Comparison of ENCODE assay signal across 31 mouse cellular contexts in genomic region chr5:109562829-109563228, GRCm38 (mm10). TPM values are rescaled to one million over a fixed set of nuclear protein-coding genes. Genes with fewer than 3 reads are reported as not detected.
DNase-seq lines count a peak whose midpoint lies in the region; ATAC-seq and TF ChIP-seq lines count a peak whose summit lies in the region.
"Had no signal": no experiment of that assay in that cellular context is flagged by ENCODE, and none has a peak within 500 bp of the region (broad histone marks: within the 10 kb centered on the region; RNA-seq: fewer than 3 reads in every experiment).

No protein-coding gene starts in this region.

- H3K4me1 ChIP-seq in lung, postnatal 0 days (ENCODE audit: insufficient read depth, low read depth, low read length): no peaks in the 10 kb centered on the region
- no peaks in the 10 kb centered on the region for H3K4me1 ChIP-seq in midbrain, embryonic 13.5 days (replicated peaks)
- H3K4me1 ChIP-seq: embryonic facial prominence, embryonic 10.5 days; embryonic facial prominence, embryonic 15.5 days; forebrain, embryonic 13.5 days; hindbrain, embryonic 13.5 days; neural tube, embryonic 12.5 days had no signal

- no peaks in the 10 kb centered on the region for H3K36me3 ChIP-seq in lung, postnatal 0 days (ENCODE audit: insufficient read depth, low read length)
- no peaks in the 10 kb centered on the region for H3K36me3 ChIP-seq in midbrain, embryonic 13.5 days
- H3K36me3 ChIP-seq: embryonic facial prominence, embryonic 10.5 days; embryonic facial prominence, embryonic 15.5 days; hindbrain, embryonic 13.5 days; midbrain, embryonic 10.5 days; neural tube, embryonic 12.5 days had no signal

- TF ChIP-seq EP300 in lung, postnatal 0 days (IDR thresholded peaks at IDR 0.05): no peak

- WGBS in lung, postnatal 0 days: 56% methylated on average over 2 of the region's 2 CpGs
- WGBS in midbrain, embryonic 13.5 days: 65% methylated on average over 2 of the region's 2 CpGs

- H3K4me2 ChIP-seq in lung, postnatal 0 days (replicated peaks; ENCODE audit: low read depth, low read length): no peak overlapping the region
- H3K4me2 ChIP-seq in midbrain, embryonic 13.5 days (replicated peaks): no peak overlapping the region
- H3K4me2 ChIP-seq: embryonic facial prominence, embryonic 15.5 days; forebrain, embryonic 13.5 days; heart, embryonic 11.5 days; hindbrain, embryonic 13.5 days; lung, embryonic 14.5 days; neural tube, embryonic 12.5 days had no signal

- no peak overlapping the region for H3K4me3 ChIP-seq in lung, postnatal 0 days (ENCODE audit: low read depth, low read length)
- no peak overlapping the region for H3K4me3 ChIP-seq in midbrain, embryonic 13.5 days (replicated peaks)
- H3K4me3 ChIP-seq: embryonic facial prominence, embryonic 10.5 days; embryonic facial prominence, embryonic 15.5 days; forebrain, embryonic 13.5 days; hindbrain, embryonic 13.5 days; midbrain, embryonic 10.5 days; neural tube, embryonic 12.5 days had no signal

- peak; percentile 6 for DNase-seq in cerebellum, adult 11-12 months
- no peak for DNase-seq in lung, postnatal 0 days (ENCODE audit: low spot score)
- DNase-seq in lung, adult 18-20 months: no peak
- peak; percentile 28 for DNase-seq in R1 (ENCODE audit: low read depth, low spot score)
- DNase-seq in adrenal gland, adult 18-20 months (ENCODE audit: low spot score in 2 of 2): no peak
- DNase-seq: adrenal gland, postnatal 25 days; cerebellum, adult 2 months; gastrocnemius, postnatal 25 days; heart, adult 18-20 months; heart, postnatal 4 days; kidney, adult 9 months; kidney, postnatal 14 days; liver; lung, embryonic 14.5 days; right cerebral cortex, adult 18-20 months; spleen, adult 18-20 months; thymus, adult 18-20 months; thymus, postnatal 25 days had no signal

- ATAC-seq in cerebellum, adult (ENCODE audit: insufficient number of reproducible peaks, low FRiP score, low TSS enrichment): no peak
- ATAC-seq in lung, postnatal 0 days: no peak
- no peak for ATAC-seq in midbrain, embryonic 13.5 days
- ATAC-seq: forebrain, embryonic 13.5 days; intestine, embryonic 16.5 days; midbrain, embryonic 16.5 days had no signal

- H3K9me3 ChIP-seq in lung, postnatal 0 days (ENCODE audit: low read length): no peaks in the 10 kb centered on the region
- H3K9me3 ChIP-seq in midbrain, embryonic 13.5 days: 0 out of 2 replicates have a peak, but pooled peaks cover 11% of the 10 kb centered on the region
- H3K9me3 ChIP-seq: embryonic facial prominence, embryonic 15.5 days had no signal

- no peaks in the 10 kb centered on the region for H3K27me3 ChIP-seq in lung, postnatal 0 days (replicated peaks; ENCODE audit: insufficient read depth, low read length)
- no peaks in the 10 kb centered on the region for H3K27me3 ChIP-seq in midbrain, embryonic 13.5 days
- H3K27me3 ChIP-seq: embryonic facial prominence, embryonic 15.5 days; forebrain, embryonic 13.5 days; hindbrain, embryonic 13.5 days; neural tube, embryonic 12.5 days had no signal

- H3K27ac ChIP-seq in lung, postnatal 0 days (ENCODE audit: low read length): no peak overlapping the region
- H3K27ac ChIP-seq in midbrain, embryonic 13.5 days: no peak overlapping the region
- H3K27ac ChIP-seq: embryonic facial prominence, embryonic 10.5 days; embryonic facial prominence, embryonic 15.5 days; forebrain, embryonic 13.5 days; hindbrain, embryonic 13.5 days; liver, embryonic 14.5 days; midbrain, embryonic 10.5 days; neural tube, embryonic 12.5 days; stomach, postnatal 0 days had no signal

- TF ChIP-seq CTCF in lung, postnatal 0 days (IDR thresholded peaks at IDR 0.05): peak; percentile 7; the same call in 1 of the 2 replicates

- no peak overlapping the region for H3K9ac ChIP-seq in lung, postnatal 0 days (replicated peaks; ENCODE audit: low read depth)
- no peak overlapping the region for H3K9ac ChIP-seq in midbrain, embryonic 13.5 days (replicated peaks)
- H3K9ac ChIP-seq: embryonic facial prominence, embryonic 15.5 days; forebrain, embryonic 13.5 days; hindbrain, embryonic 13.5 days; liver, embryonic 14.5 days; lung, embryonic 14.5 days; neural tube, embryonic 12.5 days had no signal

RNA-seq across cellular contexts. Expression of gene Crlf2, which starts 4.0 kb away (rescaled TPM):
- 28.6 and 34.4 TPM in 2 replicates for polyA plus RNA-seq in lung, postnatal 0 days (2015; fragmentation: Nextera tagmentation; extraction: Ambion mirVana)
- total RNA-seq in adrenal gland, adult 18-20 months (2021): 10 to 100 TPM; 36.6 to 38.6 TPM
- 7.7 and 8.9 TPM in 2 replicates for polyA plus RNA-seq in midbrain, embryonic 13.5 days (2015; fragmentation: Nextera tagmentation; extraction: Ambion mirVana)

Comparison
In these comparisons a context has a peak if more than half of its experiments do, and no peak if none do; other contexts are left out.
1. DNase-seq: peak in cerebellum, adult 11-12 months (single experiment) and R1 (single experiment); none in lung, postnatal 0 days (single experiment), lung, adult 18-20 months (0 of 2) and adrenal gland, adult 18-20 months (0 of 2).